Mouse (Mus musculus) MEL (cell line): ENCODE data around the gene Dmrt2. TPM values are rescaled to one million over a fixed set of nuclear protein-coding genes. Genes with fewer than 3 reads are reported as not detected.

Experiments used
- DNase-seq: peaks from one replicate; pipeline ENCODE4 v3.0.0; 2011; ENCODE audit warnings: low read depth, low spot score
- H3K27ac ChIP-seq: 2 replicates; pipeline ENCODE4 v1.5.1; 2012; ENCODE audit warnings: low read depth, mild to moderate bottlenecking, control low read depth, low read length, moderate library complexity; ENCODE audit not compliant: control insufficient read depth
- H3K27me3 ChIP-seq, 2 experiments: fragments of 150-350 bp in 1 of 2; sonication (generic) in 1 of 2; 2 replicates each; pipeline ENCODE4 v1.6.1; 2012; ENCODE audit warnings: low read length in 2 of 2, mild to moderate bottlenecking in 2 of 2, improper control_type of control experiment in 1 of 2, moderate library complexity in 1 of 2; ENCODE audit not compliant: insufficient read depth in 2 of 2, control insufficient read depth in 1 of 2
- H3K36me3 ChIP-seq, 2 experiments: 2 replicates each; pipeline ENCODE4 v1.6.1; 2012 to 2014; ENCODE audit warnings: low read length in 2 of 2, improper control_type of control experiment in 1 of 2, inconsistent platforms in 1 of 2, mild to moderate bottlenecking in 1 of 2; ENCODE audit not compliant: insufficient read depth in 2 of 2, control insufficient read depth in 1 of 2
- H3K4me1 ChIP-seq, 2 experiments: fragments of 150-350 bp in 1 of 2; sonication (generic) in 1 of 2; 2 replicates each; pipeline ENCODE4 v1.6.1; 2012; ENCODE audit warnings: low read length in 2 of 2, improper control_type of control experiment in 1 of 2, mild to moderate bottlenecking in 1 of 2; ENCODE audit not compliant: insufficient read depth in 2 of 2, control insufficient read depth in 1 of 2
- H3K4me3 ChIP-seq, 2 experiments: fragments of 150-350 bp in 1 of 2; sonication (generic) in 1 of 2; 2 replicates each; pipeline ENCODE4 v1.5.1; 2012; ENCODE audit warnings: low read depth in 2 of 2, low read length in 2 of 2, mild to moderate bottlenecking in 2 of 2, moderate library complexity in 2 of 2, control low read depth in 1 of 2, improper control_type of control experiment in 1 of 2; ENCODE audit not compliant: control insufficient read depth in 1 of 2, insufficient read depth in 1 of 2
- H3K79me2 ChIP-seq: 2 replicates; pipeline ENCODE4 v1.6.1; 2012; ENCODE audit warnings: mild to moderate bottlenecking, low read length, moderate library complexity; ENCODE audit not compliant: control insufficient read depth, poor library complexity, insufficient read depth
- H3K9ac ChIP-seq: 2 replicates; pipeline ENCODE4 v1.6.1; 2012; ENCODE audit warnings: low read depth, mild to moderate bottlenecking, control low read depth, low read length, moderate library complexity; ENCODE audit not compliant: control insufficient read depth, poor library complexity, severe bottlenecking
- H3K9me3 ChIP-seq: fragments of 150-350 bp; sonication (generic); replicated peaks from 2 replicates; pipeline ENCODE4 v1.6.1; 2012; ENCODE audit warnings: mild to moderate bottlenecking, low read length, improper control_type of control experiment, moderate library complexity; ENCODE audit not compliant: insufficient read depth
- CHD1 ChIP-seq: IDR thresholded peaks from 2 replicates; pipeline ENCODE4 v1.6.1; 2012; ENCODE audit warnings: low read depth, mild to moderate bottlenecking, inconsistent platforms, low read length, improper control_type of control experiment
- EP300 ChIP-seq, 2 experiments: IDR thresholded peaks; 2 replicates each; pipeline ENCODE4 v1.6.1; 2011; ENCODE audit warnings: improper control_type of control experiment in 2 of 2, low read length in 2 of 2, low read depth in 1 of 2, mild to moderate bottlenecking in 1 of 2
- ETS1 ChIP-seq: IDR thresholded peaks from 2 replicates; pipeline ENCODE4 v1.6.1; 2012; ENCODE audit warnings: low read depth, mild to moderate bottlenecking, inconsistent platforms, low read length, improper control_type of control experiment, moderate library complexity
- GABPA ChIP-seq: IDR thresholded peaks from 2 replicates; pipeline ENCODE4 v1.6.1; 2012; ENCODE audit warnings: low read depth, mild to moderate bottlenecking, inconsistent platforms, low read length, improper control_type of control experiment, moderate library complexity
- GATA1 ChIP-seq: IDR thresholded peaks from 2 replicates; pipeline ENCODE4 v1.6.1; 2011; ENCODE audit warnings: low read depth, low read length, improper control_type of control experiment
- JUND ChIP-seq: IDR thresholded peaks from 2 replicates; pipeline ENCODE4 v1.6.1; 2011; ENCODE audit warnings: low read depth, mild to moderate bottlenecking, improper control_type of control experiment, low read length
- KAT2A ChIP-seq: conservative IDR thresholded peaks from 2 replicates; pipeline ENCODE4 v1.6.1; 2012; ENCODE audit warnings: low read depth, low read length, improper control_type of control experiment, inconsistent platforms
- MAFK ChIP-seq: IDR thresholded peaks from 2 replicates; pipeline ENCODE4 v1.6.1; 2011; ENCODE audit warnings: low read depth, mild to moderate bottlenecking, low read length, improper control_type of control experiment, borderline replicate concordance
- MEF2A ChIP-seq: IDR thresholded peaks from 2 replicates; pipeline ENCODE4 v1.6.1; 2014; ENCODE audit warnings: low read depth, mild to moderate bottlenecking, inconsistent platforms, low read length, improper control_type of control experiment; ENCODE audit not compliant: poor library complexity, insufficient replicate concordance, severe bottlenecking; ENCODE audit errors: extremely low read depth
- MYC ChIP-seq: IDR thresholded peaks from 2 replicates; pipeline ENCODE4 v1.6.1; 2011; ENCODE audit warnings: low read depth, mild to moderate bottlenecking, low read length, improper control_type of control experiment, moderate library complexity
- NRF1 ChIP-seq: IDR thresholded peaks from 2 replicates; pipeline ENCODE4 v1.6.1; 2014; ENCODE audit warnings: low read depth, mild to moderate bottlenecking, inconsistent platforms, low read length, improper control_type of control experiment, moderate library complexity; ENCODE audit not compliant: poor library complexity, insufficient read depth, severe bottlenecking
- POLR2AphosphoS2 ChIP-seq: IDR thresholded peaks from 2 replicates; pipeline ENCODE4 v1.6.1; 2011; ENCODE audit warnings: low read length, improper control_type of control experiment
- RAD21 ChIP-seq: IDR thresholded peaks from 2 replicates; pipeline ENCODE4 v1.6.1; 2011; ENCODE audit warnings: mild to moderate bottlenecking, low read depth, low read length, improper control_type of control experiment
- SIN3A ChIP-seq: IDR thresholded peaks from 2 replicates; pipeline ENCODE4 v1.6.1; 2012; ENCODE audit warnings: low read length, improper control_type of control experiment, inconsistent platforms
- TAL1 ChIP-seq: IDR thresholded peaks from 2 replicates; pipeline ENCODE4 v1.6.1; 2012; ENCODE audit warnings: mild to moderate bottlenecking, inconsistent platforms, low read length, moderate library complexity, mixed read lengths
- TBP ChIP-seq: IDR thresholded peaks from 2 replicates; pipeline ENCODE4 v1.8.0; 2011; ENCODE audit warnings: low read depth, low read length, improper control_type of control experiment
- USF1 ChIP-seq: IDR thresholded peaks from 2 replicates; pipeline ENCODE4 v1.6.1; 2014; ENCODE audit warnings: low read depth, mild to moderate bottlenecking, inconsistent platforms, low read length, improper control_type of control experiment, moderate library complexity
- USF2 ChIP-seq, 2 experiments: IDR thresholded peaks; 2 replicates each; pipeline ENCODE4 v1.6.1; 2011 to 2012; ENCODE audit warnings: improper control_type of control experiment in 2 of 2, low read length in 2 of 2, borderline replicate concordance in 1 of 2, inconsistent platforms in 1 of 2, low read depth in 1 of 2, mild to moderate bottlenecking in 1 of 2; ENCODE audit not compliant: insufficient read depth in 1 of 2
- ZC3H11A ChIP-seq: IDR thresholded peaks from 2 replicates; pipeline ENCODE4 v1.6.1; 2012; ENCODE audit warnings: low read depth, mild to moderate bottlenecking, inconsistent platforms, low read length, improper control_type of control experiment
- ZKSCAN1 ChIP-seq: IDR thresholded peaks from 2 replicates; pipeline ENCODE4 v1.6.1; 2012; ENCODE audit warnings: low read depth, mild to moderate bottlenecking, inconsistent platforms, low read length, improper control_type of control experiment, moderate library complexity
- ZMIZ1 ChIP-seq: IDR thresholded peaks from 2 replicates; pipeline ENCODE4 v1.6.1; 2012; ENCODE audit warnings: low read depth, mild to moderate bottlenecking, inconsistent platforms, low read length, improper control_type of control experiment, moderate library complexity
- ZNF384 ChIP-seq: IDR thresholded peaks from 2 replicates; pipeline ENCODE4 v1.6.1; 2012; ENCODE audit warnings: low read depth, mild to moderate bottlenecking, inconsistent platforms, low read length, improper control_type of control experiment
- polyA plus RNA-seq, 2 experiments: library from polyadenylated mRNA; stranded (reverse) in 1 of 2; unstranded in 1 of 2; fragments of >175 nt in 1 of 2; fragments of >200 nt in 1 of 2; gene quantifications; 2 replicates each; pipeline versions ENCODE4 v1.2.1 to v1.2.4; 2012; ENCODE audit warnings: low replicate concordance in 2 of 2, low read depth in 1 of 2; ENCODE audit not compliant: insufficient read length in 2 of 2, insufficient read depth in 1 of 2, missing spikeins in 1 of 2
- total RNA-seq: library from RNA; depleted of rRNA; stranded (reverse); fragments of 300-350 nt; gene quantifications from 2 replicates; pipeline ENCODE4 v1.2.3, GENCODE M21; 2012

Dmrt2 gene
- total and polyA plus RNA-seq, 3 experiments = not detected

DNA sequence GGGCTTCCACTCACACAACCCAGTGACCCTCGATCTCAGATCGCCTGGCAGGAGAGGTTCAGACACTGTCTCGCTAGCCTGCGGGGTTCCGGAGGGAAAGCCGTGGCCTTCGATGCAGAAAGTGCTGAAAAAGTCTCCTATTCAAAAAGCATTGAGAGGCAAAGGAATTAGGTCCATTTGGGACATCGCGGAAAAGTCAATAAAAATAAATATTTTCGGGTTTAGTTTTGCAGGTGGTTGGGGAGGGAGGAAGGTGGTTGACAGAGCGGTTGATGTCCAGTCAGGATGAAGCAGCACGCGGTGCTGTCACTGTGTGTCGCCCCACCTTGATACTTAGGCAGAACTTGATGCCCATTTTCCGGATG lies 1.8 kb downstream of the Dmrt2 start:
- H3K9me3 ChIP-seq = no peaks in the 10 kb centered on the region
- no peak overlapping the region for H3K4me3 ChIP-seq
- H3K79me2 ChIP-seq = no peaks in the 10 kb centered on the region
- H3K27ac ChIP-seq = no peak overlapping the region
- no peaks in the 10 kb centered on the region for H3K4me1 ChIP-seq
- TF ChIP-seq SIN3A (no peak), ZNF384 (no peak), GATA1 (no peak), ZC3H11A (no peak), ZKSCAN1 (no peak), GABPA (no peak), NRF1 (no peak), JUND (no peak), USF2 (IDR thresholded peaks at IDR 0.05; ENCODE audit: borderline replicate concordance in 1 of 2, insufficient read depth in 1 of 2, low read depth in 1 of 2, low read length in 2 of 2) (no peak)
- no peak for DNase-seq
- H3K27me3 ChIP-seq = no peaks in the 10 kb centered on the region
- H3K36me3 ChIP-seq = no peaks in the 10 kb centered on the region
- H3K9ac ChIP-seq = no peak overlapping the region

DNA sequence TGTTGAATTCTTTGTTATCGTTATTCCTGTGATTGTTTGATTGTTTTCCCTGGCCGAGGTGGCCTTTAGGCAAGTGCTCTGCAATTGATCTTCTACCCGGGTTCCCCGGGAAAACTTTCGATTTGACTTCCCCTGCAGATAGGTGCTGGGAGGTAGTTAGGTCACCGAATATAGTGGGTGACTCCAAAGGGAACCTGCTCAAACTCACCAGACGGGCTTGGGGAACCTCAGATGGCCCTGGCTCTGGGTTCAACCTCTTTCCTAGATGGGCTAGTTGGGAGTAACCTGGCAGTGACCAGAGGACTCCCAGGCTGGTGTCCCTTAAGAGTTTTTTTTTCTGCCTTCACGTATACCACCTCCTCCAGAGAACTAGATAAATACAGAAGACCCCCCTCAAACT lies 2.5 kb downstream of the Dmrt2 start:
- no peaks in the 10 kb centered on the region for H3K79me2 ChIP-seq
- H3K4me3 ChIP-seq = no peak overlapping the region
- no peaks in the 10 kb centered on the region for H3K27me3 ChIP-seq
- no peak overlapping the region for H3K27ac ChIP-seq
- no peak overlapping the region for H3K9ac ChIP-seq
- H3K36me3 ChIP-seq = no peaks in the 10 kb centered on the region
- no peak for DNase-seq
- H3K4me1 ChIP-seq = no peaks in the 10 kb centered on the region
- no peaks in the 10 kb centered on the region for H3K9me3 ChIP-seq
- no peak for TF ChIP-seq USF1
- TF ChIP-seq TBP = no peak
- no peak for TF ChIP-seq POLR2AphosphoS2
- no peak for TF ChIP-seq EP300 (IDR thresholded peaks at IDR 0.05; ENCODE audit: low read depth in 1 of 2, low read length in 2 of 2)
- no peak for TF ChIP-seq TAL1
- TF ChIP-seq RAD21 = no peak
- no peak for TF ChIP-seq MYC
- no peak for TF ChIP-seq CHD1
- TF ChIP-seq MAFK = no peak
- TF ChIP-seq ETS1 = no peak
- TF ChIP-seq KAT2A = no peak
- no peak for TF ChIP-seq ZMIZ1
- no peak for TF ChIP-seq GABPA
- no peak for TF ChIP-seq MEF2A
- TF ChIP-seq, all 39 proteins: peak for 0
